Mouse (Mus musculus): ENCODE results near the gene C1galt1.

C1galt1 gene

GRCm38 (mm10) chr6:7844802-7845679 is at the start of gene C1galt1:
Gene C1galt1, plus strand, starts transcription at chr6:7844842.
- no peak for DNase-seq (ENCODE audit: low spot score in 2 of 2)

DNA sequence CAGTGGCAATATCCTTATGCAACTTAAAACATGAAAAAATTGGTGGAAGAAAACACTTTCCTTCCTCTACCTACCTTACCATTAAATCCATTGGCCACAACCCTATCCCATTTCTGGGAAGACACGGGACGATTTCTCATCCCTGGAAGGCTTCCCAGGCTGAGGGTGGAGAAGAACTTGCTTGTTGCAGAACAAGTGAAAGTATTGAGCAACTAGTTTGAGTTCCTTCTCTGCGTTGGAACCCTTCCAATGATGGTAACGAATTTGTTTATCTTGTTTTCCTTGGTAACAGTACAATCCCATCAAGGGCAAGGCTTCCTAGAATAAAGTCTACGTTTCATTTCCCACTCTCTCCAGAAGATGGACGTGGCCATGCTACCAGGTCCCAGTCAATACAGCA is 44.7 kb upstream of the C1galt1 start:
- DNase-seq (ENCODE audit: low spot score in 2 of 2) = no peak

DNA sequence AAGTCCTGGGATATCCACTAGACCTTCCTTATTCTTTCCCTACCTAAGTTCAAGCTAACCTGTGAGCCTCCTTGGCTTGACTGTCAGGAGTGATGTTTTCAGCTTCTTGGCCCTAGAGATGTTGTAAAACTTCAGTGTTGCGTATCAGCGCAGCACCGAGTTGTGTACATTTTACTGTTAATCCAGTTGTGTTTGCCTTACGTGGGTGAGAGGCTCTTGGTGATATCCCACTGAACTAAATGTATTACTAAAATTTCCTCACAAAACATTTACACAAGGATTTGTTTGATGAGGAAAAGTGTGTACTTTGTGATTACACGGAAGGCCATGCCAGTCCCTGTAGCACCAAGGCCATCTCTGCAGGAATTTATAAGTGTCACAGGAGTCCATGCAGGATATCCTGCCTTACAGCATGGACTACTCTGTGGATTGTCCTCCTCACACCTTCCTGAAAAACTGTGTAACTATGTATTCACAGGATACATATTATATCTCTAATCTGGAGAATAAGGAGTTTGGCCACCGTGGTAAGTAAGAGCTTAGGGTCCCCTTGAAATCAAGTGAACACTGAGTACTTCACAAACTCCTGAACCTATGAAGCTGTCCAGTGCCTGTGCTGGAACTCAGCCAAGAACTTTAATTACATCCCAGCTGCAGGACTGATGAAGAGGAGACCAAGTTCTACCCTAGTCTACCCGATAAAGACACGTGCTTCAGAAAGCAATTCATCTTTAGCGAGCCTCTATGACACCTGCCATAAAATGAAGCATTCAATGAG is 40.7 kb upstream of the C1galt1 start:
- no peak for DNase-seq (ENCODE audit: low spot score in 2 of 2)

- DNase-seq (ENCODE audit: low spot score in 2 of 2) = no peak
Measured at GRCm38 (mm10) chr6:7814146-7814545, 30.5 kb upstream of the C1galt1 start.

GRCm38 (mm10) chr6:7816233-7816632 is 28.4 kb upstream of the C1galt1 start:
- no peak for DNase-seq (ENCODE audit: low spot score in 2 of 2)

DNA sequence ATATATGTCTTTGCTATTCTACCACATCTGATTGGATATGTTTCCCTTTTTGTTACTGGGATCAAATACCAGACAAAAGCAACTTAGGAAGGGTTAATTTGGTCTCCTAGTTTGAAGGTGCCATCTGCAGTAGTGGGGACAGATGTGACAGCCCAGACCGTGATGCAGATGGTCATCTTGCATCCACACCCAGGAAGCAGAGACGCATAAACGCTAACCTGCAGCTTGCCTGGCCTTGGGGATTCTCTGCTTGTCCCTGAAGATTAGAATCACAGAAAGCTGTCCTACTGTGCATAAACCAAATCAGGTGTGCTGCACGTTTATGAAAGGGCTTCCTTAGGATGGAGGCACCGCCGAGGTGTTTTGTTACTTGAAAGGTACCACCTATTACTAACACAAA is 22.0 kb upstream of the C1galt1 start:
- no peak for DNase-seq (ENCODE audit: low spot score in 2 of 2)

DNA sequence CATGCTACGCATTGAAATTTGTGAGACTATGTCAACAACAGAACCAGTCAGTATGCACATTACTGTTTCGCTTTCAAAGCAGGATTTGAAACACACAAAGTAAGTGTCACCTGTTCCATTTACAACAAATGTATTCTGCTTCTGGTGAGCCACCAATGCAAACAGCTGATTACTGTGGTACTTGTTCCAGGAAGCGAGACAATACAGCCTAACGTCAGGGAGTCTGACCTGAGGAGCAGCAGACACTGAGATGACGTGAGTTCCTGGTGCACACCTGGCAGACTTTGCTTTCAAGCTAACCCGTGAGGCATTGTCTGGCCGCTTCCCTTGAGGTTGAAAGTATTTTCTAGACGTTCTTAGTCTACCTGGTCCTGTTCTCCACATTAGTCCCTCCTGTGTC is 13.8 kb upstream of the C1galt1 start:
- DNase-seq (ENCODE audit: low spot score in 2 of 2) = no peak

DNA sequence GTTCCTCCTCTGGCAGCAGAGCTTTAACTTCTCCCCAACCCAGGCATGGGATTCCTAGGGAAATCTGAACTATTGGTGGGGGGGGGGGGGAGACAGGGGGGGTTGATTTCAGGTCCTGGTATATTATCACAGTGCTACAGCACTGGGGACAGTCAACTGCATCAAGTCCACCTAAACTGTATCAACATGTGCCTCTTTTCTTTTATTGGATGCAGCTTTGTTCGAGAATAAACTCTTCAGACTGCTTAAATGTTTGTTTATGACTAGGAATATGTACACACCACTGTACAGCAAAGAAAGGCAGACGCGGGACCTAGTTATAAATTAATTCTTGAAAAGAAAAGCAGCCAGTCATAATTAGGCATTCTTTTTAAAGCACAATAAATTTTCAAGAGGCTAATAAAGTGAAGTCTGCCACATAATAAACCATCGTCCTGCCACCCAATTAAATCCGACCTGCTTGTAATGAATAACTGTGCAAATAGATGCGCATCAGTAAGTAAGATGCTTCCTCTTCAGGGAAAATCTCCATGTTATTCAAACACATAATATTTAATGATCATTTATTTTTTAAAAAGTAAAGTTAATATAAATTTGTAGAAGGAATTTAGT is 12.0 kb upstream of the C1galt1 start:
- DNase-seq (ENCODE audit: low spot score in 2 of 2) = no peak

GRCm38 (mm10) chr6:7843726-7844411 is 773 bp upstream of the C1galt1 start:
- DNase-seq (ENCODE audit: low spot score in 2 of 2) = no peak

GRCm38 (mm10) chr6:7844412-7844801 is 235 bp upstream of the C1galt1 start:
- DNase-seq (ENCODE audit: low spot score in 2 of 2) = peak; percentile 91 to 96

- DNase-seq (ENCODE audit: low spot score in 2 of 2) = no peak
Measured at GRCm38 (mm10) chr6:7845680-7846017, 1.0 kb downstream of the C1galt1 start.

GRCm38 (mm10) chr6:7846726-7847439 is 2.2 kb downstream of the C1galt1 start:
- DNase-seq (ENCODE audit: low spot score in 2 of 2) = no peak

DNA sequence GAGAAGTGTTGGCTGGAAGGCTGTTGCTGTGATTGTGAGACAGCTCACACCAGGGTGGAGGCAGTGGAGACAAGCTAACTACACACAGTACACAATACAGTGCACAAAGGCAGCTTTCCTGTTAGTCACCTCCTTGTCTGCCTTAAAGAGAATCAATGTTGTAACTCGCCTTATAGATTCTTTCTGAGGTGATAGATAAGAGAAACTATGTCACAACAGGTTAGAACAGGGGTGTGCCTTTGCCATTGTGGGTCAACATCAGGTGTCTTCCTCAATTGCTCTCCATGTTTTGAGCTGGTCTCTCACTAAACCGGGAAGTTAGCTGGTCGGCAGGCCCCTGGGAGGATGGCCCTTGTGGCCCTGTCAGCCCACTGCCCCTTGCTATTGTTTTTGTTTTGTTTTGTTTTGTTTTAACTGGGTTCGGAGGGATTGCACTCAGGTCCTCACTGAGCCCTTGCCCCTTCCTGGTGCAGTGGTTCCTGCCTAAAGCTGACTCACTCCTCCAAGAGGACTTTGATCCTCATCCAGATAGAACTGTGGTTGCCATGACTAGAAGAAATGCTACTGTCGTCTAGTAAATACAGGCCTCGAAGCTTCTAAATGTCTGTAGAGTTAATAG is 3.4 kb downstream of the C1galt1 start:
- no peak for DNase-seq (ENCODE audit: low spot score in 2 of 2)

GRCm38 (mm10) chr6:7848714-7849113 is 4.1 kb downstream of the C1galt1 start:
- no peak for DNase-seq (ENCODE audit: low spot score in 2 of 2)

DNA sequence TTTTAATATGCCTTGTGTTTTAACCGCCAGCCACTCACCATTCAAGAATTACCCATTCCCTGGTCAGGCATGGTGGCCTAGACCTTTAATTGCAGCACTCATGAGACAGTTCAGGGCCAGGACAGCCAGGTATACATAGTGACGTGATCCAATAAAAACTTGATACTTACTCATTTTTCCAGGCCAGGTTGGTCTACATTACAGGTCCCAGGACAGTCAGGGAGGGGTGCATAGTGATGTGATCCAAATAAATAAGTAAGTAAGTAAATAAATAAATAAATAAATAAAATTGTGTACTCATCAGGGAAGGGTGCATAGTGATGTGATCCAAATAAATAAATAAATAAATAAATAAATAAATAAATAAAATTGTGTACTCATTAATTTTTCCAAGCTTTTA is 6.4 kb downstream of the C1galt1 start:
- no peak for DNase-seq (ENCODE audit: low spot score in 2 of 2)

DNA sequence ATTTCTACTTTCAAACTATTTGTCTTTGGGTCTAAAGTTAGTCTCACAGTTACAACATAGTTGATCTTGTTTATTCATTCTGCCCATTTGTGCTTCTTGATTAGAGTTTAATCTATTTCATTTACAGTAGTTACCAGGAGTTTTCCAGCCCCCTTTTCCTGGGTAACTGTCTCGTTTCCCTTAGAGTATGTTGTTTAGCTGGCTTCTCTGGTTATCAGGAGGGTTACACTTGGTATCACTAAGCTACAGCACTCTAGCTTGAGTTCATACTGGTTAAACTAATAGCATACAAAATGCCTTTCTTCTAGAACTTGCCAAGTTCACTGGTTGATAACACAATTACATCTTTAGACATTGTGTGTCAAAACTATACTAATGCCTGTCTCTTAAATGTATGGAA is 8.3 kb downstream of the C1galt1 start:
- DNase-seq (ENCODE audit: low spot score in 2 of 2) = no peak

DNA sequence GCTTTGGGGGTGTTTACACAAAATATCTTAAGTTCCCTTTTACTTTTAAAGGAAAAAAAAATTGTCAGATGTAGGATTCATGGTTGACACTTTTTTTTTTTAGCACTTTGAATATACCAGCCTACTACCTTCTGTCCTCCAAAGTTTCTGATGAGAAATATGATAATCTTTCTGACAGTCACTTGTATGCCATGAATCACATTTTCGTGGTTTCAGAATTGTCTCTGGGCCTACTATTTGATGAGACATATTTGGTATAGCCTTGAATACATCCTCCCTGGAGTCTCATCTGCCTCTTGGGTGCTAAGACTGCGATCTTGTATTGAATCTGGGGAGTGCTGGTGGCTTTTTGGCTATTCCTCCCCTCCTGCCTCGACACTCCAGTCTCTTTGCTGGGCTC is 8.8 kb downstream of the C1galt1 start:
- no peak for DNase-seq (ENCODE audit: low spot score in 2 of 2)

DNA sequence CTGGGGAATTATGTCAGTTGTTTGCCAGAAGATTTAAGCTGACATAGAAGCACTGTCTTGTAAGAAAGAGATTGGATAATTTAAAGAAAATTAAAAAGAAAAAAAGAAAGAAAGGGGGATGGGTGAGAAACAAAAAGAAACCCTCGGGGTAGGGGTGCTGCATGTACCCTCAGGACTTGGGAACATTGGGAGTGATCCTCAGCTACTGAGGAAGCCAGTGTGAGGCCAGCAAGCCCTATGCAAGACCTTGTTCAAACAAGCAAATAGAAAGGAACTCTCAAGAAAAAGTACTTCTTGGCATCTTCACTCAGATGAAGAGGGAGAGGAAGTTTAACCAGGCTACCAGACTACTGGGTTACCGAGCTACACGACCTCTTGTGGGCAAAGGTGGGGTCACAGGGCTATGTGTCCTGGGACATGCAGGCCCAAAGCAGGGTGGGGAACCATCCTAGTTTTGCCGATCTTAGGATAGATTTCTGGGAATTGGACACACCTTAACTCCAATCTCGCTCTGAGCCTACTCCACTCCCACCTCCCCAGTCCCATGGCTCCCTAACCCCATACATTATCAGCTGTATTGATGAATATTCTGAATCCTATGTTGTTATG is 12.1 kb downstream of the C1galt1 start:
- DNase-seq (ENCODE audit: low spot score in 2 of 2) = no peak

DNA sequence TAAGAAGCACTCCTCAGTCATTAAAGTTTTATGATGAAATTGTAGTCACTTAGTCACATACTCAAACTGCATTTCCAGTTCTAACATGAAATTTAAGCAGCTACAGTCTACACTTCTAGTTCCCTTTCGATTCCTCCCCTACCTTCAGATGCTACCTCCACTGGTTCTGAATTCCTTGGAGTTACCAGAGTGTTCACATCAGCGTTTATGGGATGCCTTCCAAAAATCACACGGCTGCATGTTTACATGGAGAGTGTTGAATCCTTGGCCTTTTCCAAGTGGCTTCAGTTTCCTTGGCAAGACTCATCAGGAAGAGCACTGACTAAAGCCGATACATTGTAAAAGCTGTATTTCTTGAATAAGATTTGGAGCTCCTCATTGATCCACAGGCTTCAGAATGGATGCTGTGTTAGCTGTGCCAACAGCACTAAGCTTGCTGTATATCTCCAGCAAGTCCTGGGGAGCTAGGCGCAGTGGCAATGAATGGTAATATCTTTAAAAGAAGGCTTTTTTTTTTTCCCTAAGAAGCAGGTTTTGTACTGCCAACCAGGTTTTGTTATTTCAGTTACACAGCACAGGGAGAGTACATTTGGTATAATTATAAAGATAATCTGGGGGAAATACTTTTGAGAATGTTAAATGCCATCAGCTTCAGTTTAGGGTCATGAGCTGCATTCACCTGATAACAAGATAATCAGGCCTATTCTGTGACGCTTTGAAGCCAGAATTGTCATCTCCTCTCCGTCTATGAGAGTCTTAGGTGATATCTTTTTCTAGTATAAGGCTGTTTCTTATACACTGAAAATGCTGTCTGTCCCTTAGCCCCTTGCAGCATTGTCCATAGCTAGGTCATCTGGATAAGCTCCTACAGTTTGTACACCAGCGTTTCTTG is 13.0 kb downstream of the C1galt1 start:
- no peak for DNase-seq (ENCODE audit: low spot score in 2 of 2)

DNA sequence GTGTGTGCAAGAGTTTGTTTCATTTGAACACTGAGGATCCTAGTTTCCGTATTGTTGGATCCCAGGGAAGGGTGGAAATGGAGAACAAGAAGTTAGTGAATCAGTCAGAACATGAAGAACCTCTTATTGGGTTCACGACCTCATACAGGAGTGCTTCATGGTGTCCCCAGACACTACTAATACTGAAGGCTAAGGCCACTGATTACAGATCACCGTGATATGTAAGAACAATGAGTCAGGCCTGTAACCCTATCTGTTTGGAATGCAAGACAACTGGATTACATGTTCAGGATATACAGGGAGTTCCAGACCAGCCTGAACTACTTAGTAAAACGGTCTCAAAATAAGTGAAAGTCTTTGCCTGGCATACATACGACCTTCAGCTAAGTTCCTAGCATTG is 13.9 kb downstream of the C1galt1 start:
- no peak for DNase-seq (ENCODE audit: low spot score in 2 of 2)
